Mouse (Mus musculus) E14TG2a.4 (cell line): ENCODE measurements around the gene Gm960.

Source experiments
- CTCF ChIP-seq: conservative IDR thresholded peaks from 2 replicates; pipeline ENCODE4 v1.5.1; 2014; ENCODE audit warnings: low read length
- NANOG ChIP-seq: IDR thresholded peaks from 2 replicates; pipeline ENCODE4 v1.6.1; 2014; ENCODE audit warnings: borderline replicate concordance, low read length, mixed read lengths
- POU5F1 ChIP-seq: IDR thresholded peaks from 2 replicates; pipeline ENCODE4 v1.6.1; 2014; ENCODE audit warnings: low read length, borderline replicate concordance

- TF ChIP-seq CTCF (no peak), POU5F1 (no peak), NANOG (no peak)
Observed at GRCm38 (mm10) chr19:4717281-4717680, 18.8 kb upstream of the Gm960 start.
